Mouse (Mus musculus): Measurements from ENCODE around the gene Cyp2c23. TPM values are rescaled to one million over a fixed set of nuclear protein-coding genes. Genes with fewer than 3 reads are reported as not detected.

Gene Cyp2c23
- polyA plus RNA-seq, 1 experiment, result 0.17 TPM

DNA sequence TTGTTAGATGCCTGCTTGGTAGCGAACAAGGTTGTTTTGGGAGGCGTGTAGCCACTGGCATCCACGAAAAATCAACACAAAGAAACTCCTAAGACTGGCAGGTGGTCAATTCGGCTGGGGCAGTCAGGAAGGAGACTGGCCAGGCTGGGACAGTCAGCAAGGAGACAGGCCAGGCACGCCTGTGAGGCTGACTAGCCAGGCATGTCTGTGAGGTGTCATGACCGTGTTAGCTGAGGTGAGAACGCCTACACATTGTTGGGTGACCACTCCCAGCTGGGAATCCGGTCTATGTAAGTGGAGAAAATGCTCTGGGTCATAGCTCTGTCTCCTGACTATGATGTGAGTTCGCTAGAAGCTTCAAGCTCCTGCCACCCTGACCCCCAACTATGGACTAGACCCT lies 66.2 kb downstream of the Cyp2c23 start:
- Histone ChIP-seq H3K4me3 (ENCODE audit: insufficient read depth, low read length) (no peak overlapping the region), H3K4me1 (ENCODE audit: control insufficient read depth, insufficient read depth, low read length) (0 out of 2 replicates have a peak, but pooled peaks cover 2% of the 10 kb centered on the region), H3K27ac (ENCODE audit: insufficient read depth, low read length) (no peak overlapping the region)
- no peak for TF ChIP-seq CTCF (IDR thresholded peaks at IDR 0.05; ENCODE audit: extremely low read depth, insufficient read depth, low read length)
- TF ChIP-seq POLR2A (IDR thresholded peaks at IDR 0.05; ENCODE audit: extremely low read depth, insufficient read depth, low read length), result no peak

DNA sequence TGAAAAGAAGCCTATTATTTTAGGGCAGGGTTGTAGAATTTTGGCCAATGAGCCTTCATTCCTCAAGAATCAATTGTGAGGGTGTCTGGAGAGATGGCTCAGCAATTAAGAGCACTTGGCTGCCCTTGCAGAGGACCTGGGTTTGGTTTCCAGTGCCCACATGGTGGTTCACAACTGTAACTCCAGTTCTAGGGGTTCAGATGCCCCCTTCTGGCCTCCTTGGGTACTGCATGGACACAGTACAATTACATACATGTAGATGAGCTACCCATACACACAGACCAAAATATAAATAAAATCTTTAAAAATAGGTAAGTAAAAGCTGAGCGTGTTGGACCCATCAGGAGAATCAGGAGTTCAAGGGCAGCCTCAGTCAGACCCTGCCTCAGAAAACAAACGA lies 67.8 kb downstream of the Cyp2c23 start:
- TF ChIP-seq POLR2A (IDR thresholded peaks at IDR 0.05; ENCODE audit: extremely low read depth, insufficient read depth, low read length), result no peak
- Histone ChIP-seq H3K4me1 (ENCODE audit: control insufficient read depth, insufficient read depth, low read length) (peaks cover 4% of the 10 kb centered on the region; the same call in 1 of the 2 replicates), H3K4me3 (ENCODE audit: insufficient read depth, low read length) (no peak overlapping the region), H3K27ac (ENCODE audit: insufficient read depth, low read length) (no peak overlapping the region)

DNA sequence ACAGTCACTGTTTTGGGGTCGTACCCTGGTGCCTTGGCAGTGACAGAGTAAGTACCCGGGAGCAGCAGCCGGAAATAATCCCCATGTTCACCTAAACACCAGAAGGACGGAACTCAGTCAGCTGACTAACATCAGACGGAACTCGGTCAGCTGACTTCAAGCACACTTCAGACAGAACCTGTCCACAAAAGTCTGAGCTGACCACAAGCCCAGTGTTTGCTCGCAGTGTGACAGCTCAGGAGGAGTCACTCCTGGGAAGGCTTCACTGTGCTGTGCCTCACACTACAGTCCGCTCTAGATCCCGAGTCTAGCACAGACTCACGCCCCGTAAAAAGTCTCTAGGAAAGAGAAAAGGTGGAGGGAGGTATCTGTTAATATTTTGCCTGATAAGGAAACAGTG lies 69.0 kb downstream of the Cyp2c23 start:
- Histone ChIP-seq H3K4me3 (ENCODE audit: insufficient read depth, low read length) (no peak overlapping the region), H3K4me1 (ENCODE audit: control insufficient read depth, insufficient read depth, low read length) (peaks cover 4% of the 10 kb centered on the region; the same call in 1 of the 2 replicates), H3K27ac (ENCODE audit: insufficient read depth, low read length) (no peak overlapping the region)
- no peak for TF ChIP-seq CTCF (IDR thresholded peaks at IDR 0.05; ENCODE audit: extremely low read depth, insufficient read depth, low read length)
- TF ChIP-seq POLR2A (IDR thresholded peaks at IDR 0.05; ENCODE audit: extremely low read depth, insufficient read depth, low read length), result no peak

DNA sequence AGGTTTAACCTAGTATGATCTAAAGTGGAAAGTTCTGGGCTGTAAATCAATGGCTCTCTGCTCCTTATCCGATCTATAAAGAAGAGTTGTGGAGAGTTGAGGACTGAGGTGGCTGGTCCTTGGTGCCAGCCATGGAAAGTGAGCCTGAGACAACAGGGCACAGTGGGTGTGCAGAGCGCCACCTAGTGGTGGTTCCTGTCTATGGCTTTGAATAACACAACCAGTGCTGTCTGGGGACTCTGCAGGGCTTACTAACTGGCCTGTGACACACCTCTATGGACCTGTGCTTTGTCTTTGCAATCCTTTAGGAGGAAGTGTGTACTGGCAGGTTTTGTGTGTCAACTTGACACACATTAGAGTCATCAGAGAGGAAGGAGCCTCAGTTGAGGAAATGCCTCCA lies 69.8 kb downstream of the Cyp2c23 start:
- no peak for TF ChIP-seq POLR2A (IDR thresholded peaks at IDR 0.05; ENCODE audit: extremely low read depth, insufficient read depth, low read length)
- TF ChIP-seq CTCF (IDR thresholded peaks at IDR 0.05; ENCODE audit: extremely low read depth, insufficient read depth, low read length), result peak; percentile 88
- H3K4me1 ChIP-seq (ENCODE audit: control insufficient read depth, insufficient read depth, low read length), result peaks cover 4% of the 10 kb centered on the region; the same call in 1 of the 2 replicates

DNA sequence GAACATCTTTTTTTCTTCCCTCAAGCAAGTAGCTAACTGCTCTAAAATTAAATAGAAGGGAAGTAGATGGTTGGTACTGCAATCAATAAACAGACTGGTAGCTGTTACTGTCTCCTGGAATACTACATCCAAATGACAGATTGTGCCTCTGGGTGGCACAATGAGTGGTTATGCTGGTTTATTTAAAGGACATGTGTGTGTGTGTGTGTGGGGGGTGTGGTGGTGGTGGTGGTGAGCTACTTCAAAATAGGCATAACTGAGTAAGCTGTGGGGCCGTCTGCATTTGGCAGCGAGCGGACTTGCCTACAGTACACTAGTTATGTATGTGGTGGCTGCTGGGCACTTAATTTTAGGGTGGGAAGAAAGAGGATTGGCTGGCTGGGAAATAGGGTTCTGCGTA lies 71.1 kb downstream of the Cyp2c23 start:
- peaks cover 4% of the 10 kb centered on the region; the same call in 1 of the 2 replicates for H3K4me1 ChIP-seq (ENCODE audit: control insufficient read depth, insufficient read depth, low read length)
- H3K27ac ChIP-seq (ENCODE audit: insufficient read depth, low read length), result no peak overlapping the region
- no peak overlapping the region for H3K4me3 ChIP-seq (ENCODE audit: insufficient read depth, low read length)
- TF ChIP-seq CTCF (IDR thresholded peaks at IDR 0.05; ENCODE audit: extremely low read depth, insufficient read depth, low read length), result no peak
- TF ChIP-seq POLR2A (IDR thresholded peaks at IDR 0.05; ENCODE audit: extremely low read depth, insufficient read depth, low read length), result no peak

More for the DNA sequence above, 69.8 kb downstream of the Cyp2c23 start:
- Histone ChIP-seq H3K27ac (ENCODE audit: insufficient read depth, low read length) (no peak overlapping the region), H3K4me3 (ENCODE audit: insufficient read depth, low read length) (no peak overlapping the region)

DNA sequence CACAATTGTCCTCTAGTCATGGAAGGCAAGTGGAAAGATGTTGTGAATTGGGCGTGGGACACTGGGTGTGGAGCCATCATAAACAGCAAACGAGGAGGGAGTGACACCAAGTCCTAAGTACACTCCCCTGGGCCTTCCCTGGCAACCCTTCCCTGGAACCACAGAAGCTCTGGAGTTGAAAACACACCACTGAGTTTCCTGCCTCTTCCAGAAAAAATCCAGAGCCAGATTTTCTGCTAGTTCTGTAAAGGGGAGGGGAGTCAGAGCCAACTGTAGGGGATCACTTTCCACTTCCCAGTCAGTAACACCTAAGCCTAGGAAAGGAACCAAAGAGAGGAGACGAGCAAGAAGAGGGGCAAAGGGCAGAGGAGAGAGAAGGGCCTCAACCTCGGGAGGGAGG lies 71.6 kb downstream of the Cyp2c23 start:
- TF ChIP-seq CTCF (IDR thresholded peaks at IDR 0.05; ENCODE audit: extremely low read depth, insufficient read depth, low read length) (no peak), POLR2A (IDR thresholded peaks at IDR 0.05; ENCODE audit: extremely low read depth, insufficient read depth, low read length) (no peak)
- Histone ChIP-seq H3K4me1 (ENCODE audit: control insufficient read depth, insufficient read depth, low read length) (peaks cover 4% of the 10 kb centered on the region; the same call in 1 of the 2 replicates), H3K27ac (ENCODE audit: insufficient read depth, low read length) (no peak overlapping the region; the same call in 1 of the 2 replicates), H3K4me3 (ENCODE audit: insufficient read depth, low read length) (no peak overlapping the region)

DNA sequence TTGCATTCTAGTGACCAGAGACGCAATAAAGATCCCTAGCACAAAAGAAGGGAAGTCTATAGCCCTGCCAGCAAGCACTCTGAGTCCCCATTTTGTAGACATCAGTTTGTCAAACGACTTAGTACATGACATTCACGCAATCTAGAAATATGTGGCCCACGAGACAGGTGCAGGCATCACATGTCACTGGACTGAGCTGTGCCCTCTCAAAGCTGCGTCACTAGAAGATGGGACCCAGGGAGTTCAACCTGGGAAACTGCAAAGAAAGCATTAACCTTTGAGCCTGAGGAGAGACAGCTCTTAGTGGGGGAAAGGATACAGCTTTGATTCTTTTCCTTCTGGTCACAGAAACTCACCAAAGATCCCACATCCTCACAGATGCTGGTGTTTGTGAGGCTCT lies 73.7 kb downstream of the Cyp2c23 start:
- no peak overlapping the region for H3K27ac ChIP-seq (ENCODE audit: insufficient read depth, low read length)
- TF ChIP-seq CTCF (IDR thresholded peaks at IDR 0.05; ENCODE audit: extremely low read depth, insufficient read depth, low read length), result no peak
- TF ChIP-seq POLR2A (IDR thresholded peaks at IDR 0.05; ENCODE audit: extremely low read depth, insufficient read depth, low read length), result no peak
- H3K4me3 ChIP-seq (ENCODE audit: insufficient read depth, low read length), result no peak overlapping the region
- peaks cover 4% of the 10 kb centered on the region; the same call in 1 of the 2 replicates for H3K4me1 ChIP-seq (ENCODE audit: control insufficient read depth, insufficient read depth, low read length)

Other genes with a start within 250 kb of the Cyp2c23 start
- 0.15 and 0.32 TPM in 2 replicates for gene Abcc2, start 247.0 kb downstream of the Cyp2c23 start, polyA plus RNA-seq (2012; rRNA removed)
- gene Dnmbp, start 89.0 kb downstream of the Cyp2c23 start, polyA plus RNA-seq (2012; rRNA removed), result 11.4 and 11.5 TPM in 2 replicates
- gene Cpn1, start 42.7 kb downstream of the Cyp2c23 start, polyA plus RNA-seq (2012; rRNA removed), result 0.06 and 0.31 TPM in 2 replicates
- gene Erlin1, start 40.6 kb upstream of the Cyp2c23 start, polyA plus RNA-seq (2012; rRNA removed), result 17.2 and 18.4 TPM in 2 replicates
- 102 and 109 TPM in 2 replicates for gene Chuk, start 78.3 kb upstream of the Cyp2c23 start, polyA plus RNA-seq (2012; rRNA removed)
- gene Cwf19l1, start 106.7 kb upstream of the Cyp2c23 start, polyA plus RNA-seq (2012; rRNA removed), result 23.7 and 25.2 TPM in 2 replicates
- 89.3 and 91.0 TPM in 2 replicates for gene Bloc1s2, start 117.2 kb upstream of the Cyp2c23 start, polyA plus RNA-seq (2012; rRNA removed)
- gene Pkd2l1, start 163.2 kb upstream of the Cyp2c23 start, polyA plus RNA-seq (2012; rRNA removed), result 1.1 and 1.5 TPM in 2 replicates
- 4.9 and 5.6 TPM in 2 replicates for gene Scd3, start 174.1 kb upstream of the Cyp2c23 start, polyA plus RNA-seq (2012; rRNA removed)